Mouse (Mus musculus): ENCODE results near the gene Uck1.

- TF ChIP-seq MYOD1 (IDR thresholded peaks at IDR 0.05; ENCODE audit: control insufficient read depth, insufficient read length, low read depth), result no peak
- no peak for TF ChIP-seq CTCF (IDR thresholded peaks at IDR 0.05; ENCODE audit: control insufficient read depth, insufficient read depth, insufficient read length)
- TF ChIP-seq USF1 (IDR thresholded peaks at IDR 0.05; ENCODE audit: low read depth), result no peak
- TF ChIP-seq MAX (IDR thresholded peaks at IDR 0.05), result no peak
- no peak for TF ChIP-seq CEBPB (IDR thresholded peaks at IDR 0.05; ENCODE audit: low read depth)
- no peak for TF ChIP-seq FOSL1 (IDR thresholded peaks at IDR 0.05; ENCODE audit: insufficient read depth, low read length, poor library complexity, severe bottlenecking)
- TF ChIP-seq MYOG (IDR thresholded peaks at IDR 0.05; ENCODE audit: control insufficient read depth, extremely low read depth, insufficient read length), result no peak
Observed at GRCm38 (mm10) chr2:32283986-32284385, 24.0 kb upstream of the Uck1 start.
